Mouse (Mus musculus) heart, adult 10 weeks (tissue): Measurements from ENCODE around the gene Arl8b. TPM values are rescaled to one million over a fixed set of nuclear protein-coding genes. Genes with fewer than 3 reads are reported as not detected.

Source experiments
- polyA plus RNA-seq: library from polyadenylated mRNA; stranded (reverse); fragments of 350-450 nt; fragmentation: Illumina TruSeq; extraction: RNeasy Lipid Tissue Mini Kit (QIAGEN cat#74804); gene quantifications from one replicate; pipeline ENCODE4 v1.2.3, GENCODE M21; 2014; ENCODE audit warnings: low read depth, low replicate concordance

Arl8b gene
- 76.8 TPM for polyA plus RNA-seq

GRCm38 (mm10) chr6:108782526-108783183, at the start of gene Arl8b:
Gene Arl8b (plus strand): TSS chr6:108783099.

GRCm38 (mm10) chr6:108828234-108828868, 45.5 kb downstream of the Arl8b start, which contains the start of gene Edem1:
Gene Edem1 (plus strand): TSS chr6:108828641.

Other genes with a start within 250 kb of the Arl8b start
- 37.6 TPM for gene Bhlhe40, start 122.5 kb upstream of the Arl8b start, polyA plus RNA-seq
- gene Edem1, start 45.5 kb downstream of the Arl8b start, polyA plus RNA-seq = 7.8 TPM